Mouse (Mus musculus) lung, postnatal 0 days (tissue): ENCODE results near the gene Csrnp3.

Experiments used
- CTCF ChIP-seq: IDR thresholded peaks from 2 replicates; pipeline ENCODE4 v1.5.1; 2016; ENCODE audit warnings: antibody characterized with exemption, mild to moderate bottlenecking
- EP300 ChIP-seq: IDR thresholded peaks from 2 replicates; pipeline ENCODE4 v1.6.1; 2016; ENCODE audit warnings: antibody characterized with exemption, mild to moderate bottlenecking, control low read depth

- TF ChIP-seq CTCF: no peak
- no peak for TF ChIP-seq EP300
Measured at GRCm38 (mm10) chr2:65968810-65969209, 123.2 kb downstream of the Csrnp3 start.
